9 mouse cellular contexts compared by ENCODE assay signal in genomic region chr7:145283041-145283440, GRCm38 (mm10). TPM values are rescaled to one million over a fixed set of nuclear protein-coding genes. Genes with fewer than 3 reads are reported as not detected.
A peak's percentile ranks its signal among the peaks of the same experiment; 100 is the strongest.
DNase-seq lines count a peak whose midpoint lies in the region; ATAC-seq and TF ChIP-seq lines count a peak whose summit lies in the region.
"Had no signal": no experiment of that assay in that cellular context is flagged by ENCODE, and none has a peak within 500 bp of the region (broad histone marks: within the 10 kb centered on the region; RNA-seq: fewer than 3 reads in every experiment).

No protein-coding gene starts in this region.

- TF ChIP-seq CTCF in thymus, adult 2 months (IDR thresholded peaks at IDR 0.05; ENCODE audit: borderline replicate concordance, control insufficient read depth, extremely low read depth, insufficient read depth, low read length, poor library complexity) = no peak

- 65% methylated on average over 4 of the region's 4 CpGs for WGBS in thymus, adult 2 months
- WGBS in forebrain, embryonic 13.5 days = 66% methylated on average over 4 of the region's 4 CpGs
- WGBS in liver, embryonic 12.5 days (ENCODE audit: insufficient replicate concordance) = 39% methylated on average over 4 of the region's 4 CpGs
- WGBS in neural tube, embryonic 13.5 days = 64% methylated on average over 4 of the region's 4 CpGs

- H3K4me1 ChIP-seq in thymus, adult 2 months (replicated peaks; ENCODE audit: control insufficient read depth, insufficient read depth, low read length) = peaks cover 11% of the 10 kb centered on the region
- peaks cover 10% of the 10 kb centered on the region for H3K4me1 ChIP-seq in forebrain, embryonic 13.5 days
- H3K4me1 ChIP-seq in liver, embryonic 12.5 days = peaks cover 29% of the 10 kb centered on the region
- H3K4me1 ChIP-seq in neural tube, embryonic 13.5 days (replicated peaks) = peaks cover 12% of the 10 kb centered on the region

- no peak for DNase-seq in thymus, adult 2 months
- DNase-seq in thymus, postnatal 36 days = no peak
- no peak for DNase-seq in cerebellum, adult 11 months
- DNase-seq in right cerebral cortex, adult 18-20 months = no peak
- DNase-seq in layer of hippocampus, adult 11-12 months (ENCODE audit: low spot score) = no peak

- H3K27ac ChIP-seq in thymus, adult 2 months (ENCODE audit: control insufficient read depth, insufficient read depth, low read length) = no peak overlapping the region
- no peak overlapping the region for H3K27ac ChIP-seq in forebrain, embryonic 13.5 days
- no peak overlapping the region for H3K27ac ChIP-seq in liver, embryonic 12.5 days
- no peak overlapping the region for H3K27ac ChIP-seq in neural tube, embryonic 13.5 days (replicated peaks)

- H3K27me3 ChIP-seq in thymus, adult 2 months (ENCODE audit: control insufficient read depth, insufficient read depth, low read length) = no peaks in the 10 kb centered on the region
- H3K27me3 ChIP-seq in forebrain, embryonic 13.5 days = no peaks in the 10 kb centered on the region
- H3K27me3 ChIP-seq in liver, embryonic 12.5 days (replicated peaks) = no peaks in the 10 kb centered on the region
- H3K27me3 ChIP-seq in neural tube, embryonic 13.5 days = no peaks in the 10 kb centered on the region

- peak overlapping the region; percentile 62 for H3K9ac ChIP-seq in forebrain, embryonic 13.5 days
- H3K9ac ChIP-seq in liver, embryonic 12.5 days = peak overlapping the region; percentile 71
- peak overlapping the region; percentile 64 for H3K9ac ChIP-seq in neural tube, embryonic 13.5 days

- ATAC-seq in forebrain, embryonic 13.5 days = no peak
- ATAC-seq in liver, embryonic 12.5 days = peak; percentile 5; the same call in 1 of the 2 replicates
- ATAC-seq in neural tube, embryonic 13.5 days (ENCODE audit: low read depth) = no peak

- TF ChIP-seq POLR2A in thymus, adult 2 months (IDR thresholded peaks at IDR 0.05; ENCODE audit: control insufficient read depth, extremely low read depth, insufficient read depth, low read length, poor library complexity) = no peak

- H3K4me3 ChIP-seq in thymus, adult 2 months (ENCODE audit: control insufficient read depth, insufficient read depth, low read length) = peak overlapping the region; percentile 81
- peak overlapping the region; percentile 46 for H3K4me3 ChIP-seq in forebrain, embryonic 13.5 days
- H3K4me3 ChIP-seq in liver, embryonic 12.5 days = peak overlapping the region; percentile 59
- peak overlapping the region; percentile 44 for H3K4me3 ChIP-seq in neural tube, embryonic 13.5 days

- no peaks in the 10 kb centered on the region for H3K9me3 ChIP-seq in forebrain, embryonic 13.5 days (replicated peaks)
- H3K9me3 ChIP-seq in liver, embryonic 12.5 days (replicated peaks) = no peaks in the 10 kb centered on the region
- no peaks in the 10 kb centered on the region for H3K9me3 ChIP-seq in neural tube, embryonic 13.5 days

- H3K4me2 ChIP-seq in forebrain, embryonic 13.5 days = peak overlapping the region; percentile 67
- H3K4me2 ChIP-seq in liver, embryonic 12.5 days = peak overlapping the region; percentile 78
- peak overlapping the region; percentile 62 for H3K4me2 ChIP-seq in neural tube, embryonic 13.5 days

- H3K36me3 ChIP-seq in thymus, adult 2 months (ENCODE audit: control insufficient read depth, insufficient read depth, low read length) = no peaks in the 10 kb centered on the region
- peaks cover 20% of the 10 kb centered on the region for H3K36me3 ChIP-seq in forebrain, embryonic 13.5 days (ENCODE audit: poor library complexity, severe bottlenecking)
- H3K36me3 ChIP-seq in liver, embryonic 12.5 days = peaks cover 17% of the 10 kb centered on the region
- H3K36me3 ChIP-seq in neural tube, embryonic 13.5 days = 0 out of 2 replicates have a peak, but pooled peaks cover 21% of the 10 kb centered on the region

RNA-seq across cellular contexts. Expression of gene Tpcn2, which starts 0.8 kb away (rescaled TPM):
- 38.4 and 49.2 TPM in 2 replicates for polyA plus RNA-seq in thymus, adult 2 months (2012; rRNA removed)
- 3.8 and 4.1 TPM in 2 replicates for polyA plus RNA-seq in forebrain, embryonic 13.5 days (2015; fragmentation: Nextera tagmentation; extraction: Ambion mirVana)
- 2.9 and 3.1 TPM in 2 replicates for polyA plus RNA-seq in liver, embryonic 12.5 days (2016; fragmentation: Nextera tagmentation; extraction: Ambion mirVana)
- polyA plus RNA-seq in neural tube, embryonic 13.5 days (2015; fragmentation: Nextera tagmentation; extraction: Ambion mirVana) = 3.9 and 4.2 TPM in 2 replicates

RNA-seq across cellular contexts. Expression of gene Mrgprf, which starts 17.6 kb away (rescaled TPM):
- 6.5 and 10.3 TPM in 2 replicates for polyA plus RNA-seq in thymus, adult 2 months (2012; rRNA removed)
- 0.67 and 1.9 TPM in 2 replicates for polyA plus RNA-seq in forebrain, embryonic 13.5 days (2015; fragmentation: Nextera tagmentation; extraction: Ambion mirVana)
- not detected in 2 replicates for polyA plus RNA-seq in liver, embryonic 12.5 days (2016; fragmentation: Nextera tagmentation; extraction: Ambion mirVana)
- polyA plus RNA-seq in neural tube, embryonic 13.5 days (2015; fragmentation: Nextera tagmentation; extraction: Ambion mirVana) = 1.3 and 1.7 TPM in 2 replicates

RNA-seq across cellular contexts. Expression of gene Mrgprd, which starts 31.6 kb away (rescaled TPM):
- not detected in 2 replicates for polyA plus RNA-seq in thymus, adult 2 months (2012; rRNA removed)
- polyA plus RNA-seq in forebrain, embryonic 13.5 days (2015; fragmentation: Nextera tagmentation; extraction: Ambion mirVana) = not detected in 2 replicates
- not detected in 2 replicates for polyA plus RNA-seq in liver, embryonic 12.5 days (2016; fragmentation: Nextera tagmentation; extraction: Ambion mirVana)
- not detected in 2 replicates for polyA plus RNA-seq in neural tube, embryonic 13.5 days (2015; fragmentation: Nextera tagmentation; extraction: Ambion mirVana)
- polyA plus RNA-seq: gonadal fat pad, adult 2 months had no signal
